Mouse (Mus musculus) megakaryocyte, embryonic 14.5 days (primary cell): ENCODE measurements around the gene Arid5a. TPM values are rescaled to one million over a fixed set of nuclear protein-coding genes. Genes with fewer than 3 reads are reported as not detected.
A peak's percentile ranks its signal among the peaks of the same experiment; 100 is the strongest.

ENCODE experiments used
- H3K27me3 ChIP-seq: replicated peaks from 2 replicates; pipeline ENCODE3; 2012; ENCODE audit warnings: inconsistent platforms
- H3K36me3 ChIP-seq: replicated peaks from 2 replicates; pipeline ENCODE3; 2012; ENCODE audit warnings: low read length, inconsistent platforms, mixed read lengths
- H3K4me1 ChIP-seq: 2 replicates; pipeline ENCODE4 v1.6.1; 2012; ENCODE audit warnings: inconsistent platforms
- H3K4me3 ChIP-seq: replicated peaks from 2 replicates; pipeline ENCODE3; 2012; ENCODE audit warnings: moderate library complexity, mild to moderate bottlenecking, inconsistent platforms
- H3K9me3 ChIP-seq: 2 replicates; pipeline ENCODE4 v1.6.1; 2012; ENCODE audit warnings: inconsistent platforms
- FLI1 ChIP-seq: IDR thresholded peaks from 2 replicates; pipeline ENCODE4 v1.6.1; 2012; ENCODE audit warnings: low read length, inconsistent platforms, mixed read lengths
- GATA1 ChIP-seq: IDR thresholded peaks from 3 replicates; pipeline ENCODE4 v1.6.1; 2012; ENCODE audit warnings: mixed read lengths, low read length, inconsistent platforms, borderline replicate concordance
- polyA plus RNA-seq: library from polyadenylated mRNA; stranded (reverse); fragments of >175 nt; gene quantifications from 2 replicates; pipeline ENCODE4 v1.2.3, GENCODE M21; 2012; ENCODE audit warnings: low replicate concordance; ENCODE audit not compliant: insufficient read depth

The Arid5a gene
- 4.4 and 17.4 TPM in 2 replicates for polyA plus RNA-seq

DNA sequence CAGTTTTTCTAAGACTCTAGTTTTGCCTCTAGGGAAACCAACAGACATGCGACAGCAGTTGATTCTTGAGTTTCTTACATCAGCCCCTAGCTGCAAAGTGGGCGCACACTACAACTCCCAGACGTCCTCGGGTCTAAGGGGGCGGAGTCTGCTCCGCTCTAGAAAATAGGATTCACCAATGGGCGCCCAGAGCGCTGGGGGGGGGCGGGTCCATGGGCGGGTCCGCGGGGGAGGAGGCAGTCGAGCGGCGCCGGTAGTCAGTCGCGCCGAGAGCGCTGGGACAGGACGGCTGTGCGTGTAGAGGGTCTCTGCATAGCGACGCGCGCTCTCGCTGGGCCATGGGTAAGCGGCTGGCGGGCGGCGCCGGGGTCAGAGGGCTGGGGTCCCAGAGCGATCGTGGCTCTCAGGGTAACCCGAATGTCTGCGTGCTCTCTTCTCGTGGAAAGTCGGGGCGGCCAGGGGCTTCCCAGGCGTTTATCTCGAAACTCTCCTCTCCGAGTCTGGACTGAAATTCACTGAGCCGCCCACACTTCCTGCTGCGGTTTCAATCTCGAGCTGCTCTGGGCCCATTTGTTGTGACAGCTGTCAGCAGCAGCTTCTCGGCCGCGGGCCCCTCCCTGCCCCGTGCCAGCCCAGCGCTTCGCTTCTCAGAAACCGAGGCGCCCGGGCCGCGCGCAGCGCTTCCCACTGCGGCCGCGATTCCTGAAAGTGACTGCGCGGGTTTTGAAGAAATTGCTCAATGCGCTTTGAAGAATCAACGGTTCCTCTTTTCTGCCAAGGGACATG lies at the start of gene Arid5a:
Gene Arid5a (plus strand): TSS at position 239 of the 786 bp plus-strand sequence.
- peak within 1 kb of the TSS; percentile 93 for H3K4me3 ChIP-seq
- H3K9me3 ChIP-seq = peaks cover 2% of the 10 kb centered on the region; the same call in 1 of the 2 replicates
- H3K27me3 ChIP-seq = peaks cover 87% of the 10 kb centered on the region
- H3K36me3 ChIP-seq = no peaks in the 10 kb centered on the region
- TF ChIP-seq FLI1 (no peak), GATA1 (no peak)
- peaks cover 36% of the 10 kb centered on the region for H3K4me1 ChIP-seq

DNA sequence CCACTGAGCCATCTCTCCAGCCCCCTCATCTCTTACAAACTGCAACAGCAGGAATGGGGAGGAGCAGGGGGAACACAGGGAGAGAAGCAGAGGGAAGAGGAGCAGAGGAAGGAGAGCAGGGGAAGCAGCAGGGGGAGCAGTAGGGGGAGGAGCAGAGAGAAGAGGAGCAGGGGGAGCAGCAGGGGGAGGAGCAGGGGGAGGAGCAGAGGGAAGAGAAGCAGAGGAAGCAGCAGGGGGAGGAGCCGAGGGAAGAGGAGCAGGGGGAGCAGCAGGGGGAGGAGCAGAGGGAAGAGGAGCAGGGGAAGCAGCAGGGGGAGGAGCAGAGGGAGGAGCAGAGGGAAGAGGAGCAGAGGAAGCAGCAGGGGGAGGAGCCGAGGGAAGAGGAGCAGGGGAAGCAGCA lies 48.9 kb upstream of the Arid5a start:
- H3K9me3 ChIP-seq = peaks cover 22% of the 10 kb centered on the region

DNA sequence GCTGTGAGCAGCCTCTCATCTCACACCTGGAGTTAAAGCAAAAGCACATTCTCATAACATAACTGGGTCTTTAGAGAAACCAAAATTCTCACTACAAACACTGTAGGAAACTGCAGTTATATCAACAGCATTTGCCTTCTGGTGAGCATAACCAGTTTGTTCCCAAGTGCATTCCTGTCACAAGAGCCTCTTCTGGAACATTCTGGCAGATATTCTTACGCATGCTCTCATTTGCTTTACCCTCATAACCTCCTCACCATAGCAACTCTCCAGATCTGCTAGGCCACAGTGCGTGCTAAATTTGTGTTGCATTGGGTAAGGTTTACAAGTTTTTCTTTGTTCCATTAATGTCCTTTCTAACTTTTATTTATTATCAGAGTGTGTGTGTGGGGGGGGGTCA lies 48.3 kb upstream of the Arid5a start:
- Histone ChIP-seq H3K27me3 (peaks cover 12% of the 10 kb centered on the region), H3K4me1 (peaks cover 64% of the 10 kb centered on the region), H3K4me3 (no peak overlapping the region), H3K9me3 (peaks cover 22% of the 10 kb centered on the region), H3K36me3 (peaks cover 5% of the 10 kb centered on the region)
- TF ChIP-seq GATA1 (no peak), FLI1 (no peak)

More for the DNA sequence above, 48.9 kb upstream of the Arid5a start:
- TF ChIP-seq FLI1 = no peak
- no peak for TF ChIP-seq GATA1
- Histone ChIP-seq H3K4me1 (peaks cover 59% of the 10 kb centered on the region), H3K27me3 (peaks cover 12% of the 10 kb centered on the region), H3K4me3 (no peak overlapping the region), H3K36me3 (peaks cover 5% of the 10 kb centered on the region)

DNA sequence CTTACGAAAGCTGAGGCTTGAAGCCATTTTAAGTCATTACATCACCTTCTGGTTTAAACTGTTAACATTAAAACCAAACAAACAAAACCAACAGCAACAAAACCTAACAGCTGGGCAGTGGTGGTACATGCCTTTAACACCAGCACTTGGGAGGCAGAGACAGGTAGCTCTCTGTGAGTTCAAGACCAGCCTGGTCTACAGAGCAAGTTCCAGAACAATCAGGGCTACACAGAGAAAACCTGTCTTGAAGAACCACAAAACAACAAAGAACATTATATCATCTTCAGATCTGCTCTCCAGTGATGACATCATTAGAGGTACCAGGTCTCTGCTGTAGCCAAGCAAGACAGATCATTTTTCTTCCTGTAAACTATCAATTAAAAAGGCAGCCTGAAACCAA lies 47.1 kb upstream of the Arid5a start:
- Histone ChIP-seq H3K4me3 (no peak overlapping the region), H3K27me3 (peaks cover 2% of the 10 kb centered on the region), H3K4me1 (peaks cover 70% of the 10 kb centered on the region), H3K9me3 (peaks cover 22% of the 10 kb centered on the region), H3K36me3 (peaks cover 10% of the 10 kb centered on the region)
- TF ChIP-seq GATA1 = no peak
- TF ChIP-seq FLI1 = no peak

DNA sequence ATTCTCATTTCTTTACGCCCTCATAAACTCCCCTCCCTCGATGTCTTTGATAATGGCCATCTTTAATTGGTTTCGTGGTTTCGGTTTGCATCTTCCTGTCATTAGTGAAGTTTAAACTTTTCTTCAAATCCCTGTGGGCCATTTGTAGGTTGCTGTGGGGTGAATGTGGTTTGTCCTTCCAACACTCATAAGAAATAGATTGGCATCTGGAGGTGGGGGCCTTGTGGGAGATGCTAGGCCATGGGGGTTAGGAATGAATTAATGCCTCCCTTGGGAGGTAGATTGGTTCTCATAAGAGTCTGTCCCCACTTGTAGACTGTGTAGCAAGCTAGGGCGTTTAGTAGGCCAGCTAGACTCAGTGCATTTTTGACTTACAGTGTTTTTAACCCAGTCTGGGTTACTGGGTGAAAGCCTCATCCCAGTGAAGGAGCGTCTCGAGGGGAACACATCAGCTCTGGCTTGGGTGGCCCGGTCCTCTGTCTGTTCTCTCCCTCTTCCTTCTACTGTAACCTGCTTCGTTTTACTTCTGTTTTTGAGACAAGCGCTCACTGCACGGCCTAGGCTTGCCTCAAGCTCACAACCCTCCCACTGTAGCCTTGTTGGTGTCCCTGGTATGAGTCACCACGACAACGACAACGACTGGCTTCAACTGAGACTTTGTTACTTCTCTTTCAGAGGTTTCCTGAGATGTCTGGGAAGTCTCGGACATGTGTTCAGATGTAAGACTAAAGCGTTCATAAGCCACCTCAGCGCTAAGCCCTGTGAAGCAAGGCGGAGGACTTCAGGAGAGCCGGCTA lies 45.6 kb upstream of the Arid5a start:
- TF ChIP-seq FLI1 (no peak), GATA1 (no peak)
- peaks cover 17% of the 10 kb centered on the region for H3K9me3 ChIP-seq
- H3K4me1 ChIP-seq = peaks cover 83% of the 10 kb centered on the region
- peak overlapping the region; percentile 67 for H3K4me3 ChIP-seq
- peaks cover 2% of the 10 kb centered on the region for H3K27me3 ChIP-seq
- peaks cover 22% of the 10 kb centered on the region for H3K36me3 ChIP-seq

DNA sequence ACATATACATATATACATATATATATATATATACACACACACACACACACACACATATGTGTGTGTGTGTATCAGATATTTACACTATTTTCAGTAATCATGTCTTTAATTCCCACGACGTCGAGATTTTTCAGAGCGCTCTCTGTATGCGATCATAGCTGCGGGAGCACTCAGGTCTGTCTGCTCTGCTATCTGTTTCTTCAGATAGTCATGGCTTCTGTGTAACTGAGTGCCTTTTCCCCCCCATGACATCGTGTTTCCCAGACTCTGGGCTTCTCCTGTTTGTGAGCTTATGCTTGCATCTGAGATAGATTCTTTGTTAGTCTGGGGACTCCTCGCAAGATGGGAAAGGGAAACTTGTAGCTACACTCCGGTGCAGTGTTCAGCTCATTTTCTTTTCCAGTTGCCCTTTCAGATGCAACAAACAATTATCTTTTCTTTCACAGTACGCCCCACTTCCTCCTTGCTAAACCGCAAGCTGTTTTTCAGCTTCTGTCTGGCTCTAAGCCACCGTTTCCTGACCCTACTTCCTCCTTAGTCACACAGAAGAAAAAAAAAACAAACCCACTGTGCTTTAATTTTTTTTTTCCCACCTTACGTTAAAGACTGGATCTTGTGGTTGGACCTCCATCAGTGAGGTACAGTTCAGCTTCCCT lies 43.6 kb upstream of the Arid5a start:
- H3K4me1 ChIP-seq = peaks cover 82% of the 10 kb centered on the region
- H3K4me3 ChIP-seq = peak overlapping the region; percentile 88
- TF ChIP-seq FLI1 (peak; percentile 87), GATA1 (no peak)
- H3K36me3 ChIP-seq = peaks cover 42% of the 10 kb centered on the region
- H3K27me3 ChIP-seq = peaks cover 2% of the 10 kb centered on the region
- peaks cover 6% of the 10 kb centered on the region for H3K9me3 ChIP-seq

DNA sequence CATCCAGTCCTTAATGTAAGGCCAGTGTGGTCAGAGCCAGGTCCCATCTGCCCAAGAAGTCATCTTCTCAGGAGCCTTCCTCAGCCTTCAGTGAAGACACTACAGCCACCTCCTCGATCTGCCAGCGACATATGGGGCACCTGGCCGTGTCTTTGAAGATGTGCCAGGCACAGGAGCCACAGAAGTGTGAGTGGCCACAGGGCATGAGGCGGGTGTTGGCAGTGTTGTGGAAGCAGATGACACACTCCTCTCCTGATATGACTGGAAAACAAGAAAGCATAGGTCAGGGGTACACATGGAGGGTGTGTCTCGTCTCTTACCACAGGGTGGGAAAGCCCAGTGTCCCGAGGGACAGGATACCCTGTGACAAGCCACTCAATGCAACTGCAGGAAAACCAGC lies 41.2 kb upstream of the Arid5a start:
- Histone ChIP-seq H3K36me3 (peaks cover 61% of the 10 kb centered on the region), H3K9me3 (no peaks in the 10 kb centered on the region), H3K27me3 (peaks cover 5% of the 10 kb centered on the region), H3K4me1 (peaks cover 88% of the 10 kb centered on the region), H3K4me3 (peak overlapping the region; percentile 21)
- no peak for TF ChIP-seq FLI1
- no peak for TF ChIP-seq GATA1

DNA sequence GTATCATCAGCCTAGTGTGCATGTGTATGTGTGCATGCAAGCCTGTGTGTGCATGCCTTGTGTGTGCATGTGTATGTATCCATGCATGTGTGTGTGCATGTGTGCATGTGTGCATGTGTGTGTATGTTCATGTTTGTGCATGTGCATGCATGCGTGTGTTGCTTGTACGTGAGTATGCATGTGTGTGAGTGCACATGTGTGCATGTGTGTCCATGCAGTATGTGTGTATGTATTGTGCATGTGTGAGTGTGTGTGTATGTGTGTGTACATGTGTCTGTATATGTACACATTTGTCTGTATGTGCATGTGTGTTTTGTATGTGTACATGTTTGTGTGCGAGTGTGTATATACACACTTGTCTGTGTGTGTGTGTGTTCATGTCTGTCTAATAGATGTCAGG lies 39.9 kb upstream of the Arid5a start:
- H3K36me3 ChIP-seq = peaks cover 61% of the 10 kb centered on the region
- H3K4me3 ChIP-seq = peak overlapping the region; percentile 77
- no peak; the same call in 2 of the 3 replicates for TF ChIP-seq GATA1
- TF ChIP-seq FLI1 = no peak
- peaks cover 5% of the 10 kb centered on the region for H3K27me3 ChIP-seq
- H3K4me1 ChIP-seq = peaks cover 88% of the 10 kb centered on the region
- no peaks in the 10 kb centered on the region for H3K9me3 ChIP-seq

DNA sequence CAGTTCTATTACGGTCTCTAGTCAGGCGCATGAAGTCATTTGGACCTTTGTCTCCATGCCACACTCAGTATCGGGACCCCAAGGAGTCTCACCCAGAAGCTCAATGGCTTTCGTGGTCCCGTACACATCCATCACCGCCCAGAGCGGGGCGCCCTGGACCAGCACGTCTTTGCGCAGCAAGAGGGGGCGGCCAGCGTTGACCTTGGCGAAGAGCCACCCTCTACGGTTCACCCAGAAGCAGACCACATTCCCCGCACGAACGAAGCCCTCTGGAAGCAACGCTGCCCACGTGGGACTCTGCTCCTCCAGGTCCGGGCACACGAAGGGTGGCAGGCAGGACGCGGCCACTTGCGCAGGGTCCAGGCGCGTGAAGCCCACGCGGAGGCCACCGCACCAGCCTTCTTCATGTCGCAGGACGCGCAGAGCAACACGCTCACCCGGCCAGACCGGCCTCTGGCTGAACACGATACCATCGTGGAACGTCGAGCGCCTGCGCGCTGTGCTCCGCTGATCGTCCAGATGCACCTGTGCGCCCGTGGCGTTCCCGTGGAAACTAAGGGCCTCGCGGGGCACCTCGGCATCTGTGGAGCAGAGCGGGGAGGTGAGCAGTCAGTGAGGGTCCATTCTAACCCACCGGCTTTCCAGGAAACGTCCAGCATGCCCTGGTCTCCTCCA lies 38.3 kb upstream of the Arid5a start:
- TF ChIP-seq FLI1 (no peak), GATA1 (no peak)
- H3K4me3 ChIP-seq = no peak overlapping the region
- H3K4me1 ChIP-seq = peaks cover 92% of the 10 kb centered on the region
- H3K9me3 ChIP-seq = no peaks in the 10 kb centered on the region
- H3K36me3 ChIP-seq = peaks cover 61% of the 10 kb centered on the region
- peaks cover 5% of the 10 kb centered on the region for H3K27me3 ChIP-seq
